Mouse (Mus musculus): Measurements from ENCODE around the gene Pms2. TPM values are rescaled to one million over a fixed set of nuclear protein-coding genes. Genes with fewer than 3 reads are reported as not detected.

Pms2 gene
- total and polyA plus RNA-seq, 3 experiments = 16.5 to 17.3 TPM; not detected in 1

DNA sequence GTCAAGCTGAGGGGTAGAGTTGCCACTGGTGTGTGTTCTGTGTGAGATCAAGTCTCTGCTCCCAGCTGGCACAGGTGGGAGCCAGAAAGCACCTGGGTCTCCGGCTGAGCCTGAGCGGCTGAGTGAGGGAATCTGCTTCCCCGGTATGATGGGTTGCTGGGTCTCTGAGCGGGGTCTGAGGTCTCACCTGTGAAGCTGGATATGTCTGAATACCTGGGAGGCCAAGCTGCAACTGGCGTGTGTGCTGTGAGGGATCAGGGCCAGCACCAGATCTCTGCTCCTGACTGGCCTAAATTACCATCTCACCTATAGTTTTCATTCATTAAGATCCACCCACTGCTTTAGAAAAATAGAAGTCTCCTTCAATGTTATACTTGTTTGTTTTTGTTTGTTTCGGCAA is 47.3 kb downstream of the Pms2 start:
- H3K4me3 ChIP-seq (ENCODE audit: control insufficient read depth in 1 of 2, insufficient read depth in 1 of 2, low read depth in 2 of 2, low read length in 2 of 2) = no peak overlapping the region
- H3K27ac ChIP-seq (ENCODE audit: control insufficient read depth, low read depth, low read length) = no peak overlapping the region
- TF ChIP-seq ZC3H11A (IDR thresholded peaks at IDR 0.05; ENCODE audit: low read depth, low read length) = no peak
- no peaks in the 10 kb centered on the region for H3K27me3 ChIP-seq (ENCODE audit: control insufficient read depth in 1 of 2, insufficient read depth in 2 of 2, low read length in 2 of 2)
- no peak for DNase-seq (ENCODE audit: low read depth, low spot score)
- no peaks in the 10 kb centered on the region for H3K4me1 ChIP-seq (ENCODE audit: control insufficient read depth in 1 of 2, insufficient read depth in 2 of 2, low read length in 2 of 2)
- H3K36me3 ChIP-seq (ENCODE audit: control insufficient read depth in 1 of 2, insufficient read depth in 2 of 2, low read length in 2 of 2) = no peaks in the 10 kb centered on the region
- no peaks in the 10 kb centered on the region for H3K9me3 ChIP-seq (replicated peaks; ENCODE audit: insufficient read depth, low read length)
- no peak overlapping the region for H3K9ac ChIP-seq (ENCODE audit: control insufficient read depth, low read depth, low read length, poor library complexity, severe bottlenecking)
- H3K79me2 ChIP-seq (ENCODE audit: control insufficient read depth, insufficient read depth, low read length, poor library complexity) = no peaks in the 10 kb centered on the region

GRCm38 (mm10) chr5:143959551-143959950 is 49.8 kb downstream of the Pms2 start:
- no peaks in the 10 kb centered on the region for H3K9me3 ChIP-seq (replicated peaks; ENCODE audit: insufficient read depth, low read length)
- H3K27me3 ChIP-seq (ENCODE audit: control insufficient read depth in 1 of 2, insufficient read depth in 2 of 2, low read length in 2 of 2) = no peaks in the 10 kb centered on the region
- no peak overlapping the region for H3K4me3 ChIP-seq (ENCODE audit: control insufficient read depth in 1 of 2, insufficient read depth in 1 of 2, low read depth in 2 of 2, low read length in 2 of 2)
- H3K79me2 ChIP-seq (ENCODE audit: control insufficient read depth, insufficient read depth, low read length, poor library complexity) = no peaks in the 10 kb centered on the region
- TF ChIP-seq RCOR1 (IDR thresholded peaks at IDR 0.05; ENCODE audit: low read depth, low read length) (no peak), JUND (IDR thresholded peaks at IDR 0.05; ENCODE audit: low read depth, low read length) (no peak), POLR2AphosphoS5 (IDR thresholded peaks at IDR 0.05; ENCODE audit: borderline replicate concordance, low read depth, low read length) (no peak), MAZ (IDR thresholded peaks at IDR 0.05; ENCODE audit: low read depth, low read length) (no peak), ZKSCAN1 (IDR thresholded peaks at IDR 0.05; ENCODE audit: low read depth, low read length) (no peak), TBP (IDR thresholded peaks at IDR 0.05; ENCODE audit: low read depth, low read length) (no peak), ZNF384 (IDR thresholded peaks at IDR 0.05; ENCODE audit: low read depth, low read length) (no peak), NELFE (IDR thresholded peaks at IDR 0.05; ENCODE audit: low read depth, low read length) (no peak), SIN3A (IDR thresholded peaks at IDR 0.05; ENCODE audit: low read length) (no peak), USF2 (IDR thresholded peaks at IDR 0.05; ENCODE audit: borderline replicate concordance in 1 of 2, insufficient read depth in 1 of 2, low read depth in 1 of 2, low read length in 2 of 2) (no peak), POLR2AphosphoS2 (IDR thresholded peaks at IDR 0.05; ENCODE audit: low read length) (no peak), USF1 (IDR thresholded peaks at IDR 0.05; ENCODE audit: low read depth, low read length) (no peak), MXI1 (IDR thresholded peaks at IDR 0.05; ENCODE audit: low read depth, low read length) (no peak), ZMIZ1 (IDR thresholded peaks at IDR 0.05; ENCODE audit: low read depth, low read length) (no peak), CHD1 (IDR thresholded peaks at IDR 0.05; ENCODE audit: low read depth, low read length) (no peak)
- H3K27ac ChIP-seq (ENCODE audit: control insufficient read depth, low read depth, low read length) = no peak overlapping the region
- no peak for DNase-seq (ENCODE audit: low read depth, low spot score)
- H3K36me3 ChIP-seq (ENCODE audit: control insufficient read depth in 1 of 2, insufficient read depth in 2 of 2, low read length in 2 of 2) = no peaks in the 10 kb centered on the region
- no peaks in the 10 kb centered on the region for H3K4me1 ChIP-seq (ENCODE audit: control insufficient read depth in 1 of 2, insufficient read depth in 2 of 2, low read length in 2 of 2)
- H3K9ac ChIP-seq (ENCODE audit: control insufficient read depth, low read depth, low read length, poor library complexity, severe bottlenecking) = no peak overlapping the region

DNA sequence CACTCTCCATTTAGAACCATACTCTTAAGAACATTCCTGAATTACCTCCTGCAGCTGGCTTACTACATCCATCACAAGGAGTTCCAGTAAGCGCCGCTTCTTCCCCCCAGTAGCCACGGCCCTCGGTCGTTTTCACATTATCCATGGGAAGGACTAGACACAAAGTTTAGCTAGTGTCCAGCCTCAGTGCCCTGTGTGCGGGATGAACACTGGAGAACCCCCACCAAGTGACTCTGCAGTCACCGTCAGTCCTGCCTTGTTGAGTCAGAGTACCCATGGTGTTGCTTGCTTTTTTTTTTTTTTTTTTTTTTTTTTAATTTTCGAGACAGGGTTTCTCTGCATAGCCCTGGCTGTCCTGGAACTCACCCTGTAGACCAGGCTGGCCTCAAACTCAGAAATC is 51.4 kb downstream of the Pms2 start:
- no peaks in the 10 kb centered on the region for H3K9me3 ChIP-seq (replicated peaks; ENCODE audit: insufficient read depth, low read length)
- no peak overlapping the region for H3K4me3 ChIP-seq (ENCODE audit: control insufficient read depth in 1 of 2, insufficient read depth in 1 of 2, low read depth in 2 of 2, low read length in 2 of 2)
- no peaks in the 10 kb centered on the region for H3K27me3 ChIP-seq (ENCODE audit: control insufficient read depth in 1 of 2, insufficient read depth in 2 of 2, low read length in 2 of 2)
- H3K27ac ChIP-seq (ENCODE audit: control insufficient read depth, low read depth, low read length) = no peak overlapping the region
- TF ChIP-seq POLR2AphosphoS2 (IDR thresholded peaks at IDR 0.05; ENCODE audit: low read length) (no peak), SMC3 (IDR thresholded peaks at IDR 0.05; ENCODE audit: low read depth, low read length) (no peak), CTCF (IDR thresholded peaks at IDR 0.05 in 2 of 3, conservative IDR thresholded peaks at IDR 0.05 in 1 of 3; ENCODE audit: control insufficient read depth in 1 of 3, insufficient read depth in 1 of 3, low read depth in 2 of 3, low read length in 3 of 3, poor library complexity in 1 of 3, severe bottlenecking in 1 of 3) (no peak), TBP (IDR thresholded peaks at IDR 0.05; ENCODE audit: low read depth, low read length) (no peak), EP300 (IDR thresholded peaks at IDR 0.05; ENCODE audit: low read depth in 1 of 2, low read length in 2 of 2) (no peak), NELFE (IDR thresholded peaks at IDR 0.05; ENCODE audit: low read depth, low read length) (no peak), USF2 (IDR thresholded peaks at IDR 0.05; ENCODE audit: borderline replicate concordance in 1 of 2, insufficient read depth in 1 of 2, low read depth in 1 of 2, low read length in 2 of 2) (no peak), MEF2A (IDR thresholded peaks at IDR 0.05; ENCODE audit: extremely low read depth, insufficient replicate concordance, low read depth, low read length, poor library complexity, severe bottlenecking) (no peak), MAZ (IDR thresholded peaks at IDR 0.05; ENCODE audit: low read depth, low read length) (no peak), ELF1 (IDR thresholded peaks at IDR 0.05; ENCODE audit: low read depth, low read length) (no peak), USF1 (IDR thresholded peaks at IDR 0.05; ENCODE audit: low read depth, low read length) (no peak), ZMIZ1 (IDR thresholded peaks at IDR 0.05; ENCODE audit: low read depth, low read length) (no peak), E2F4 (IDR thresholded peaks at IDR 0.05; ENCODE audit: borderline replicate concordance, low read depth, low read length) (no peak), NRF1 (IDR thresholded peaks at IDR 0.05; ENCODE audit: insufficient read depth, low read depth, low read length, poor library complexity, severe bottlenecking) (no peak), TAL1 (IDR thresholded peaks at IDR 0.05; ENCODE audit: low read length) (no peak)
- H3K79me2 ChIP-seq (ENCODE audit: control insufficient read depth, insufficient read depth, low read length, poor library complexity) = no peaks in the 10 kb centered on the region
- no peak overlapping the region for H3K9ac ChIP-seq (ENCODE audit: control insufficient read depth, low read depth, low read length, poor library complexity, severe bottlenecking)
- H3K4me1 ChIP-seq (ENCODE audit: control insufficient read depth in 1 of 2, insufficient read depth in 2 of 2, low read length in 2 of 2) = no peaks in the 10 kb centered on the region
- DNase-seq (ENCODE audit: low read depth, low spot score) = no peak
- no peaks in the 10 kb centered on the region for H3K36me3 ChIP-seq (ENCODE audit: control insufficient read depth in 1 of 2, insufficient read depth in 2 of 2, low read length in 2 of 2)
